Mouse (Mus musculus): ENCODE data around the gene Lrrc27. TPM values are rescaled to one million over a fixed set of nuclear protein-coding genes. Genes with fewer than 3 reads are reported as not detected.

The Lrrc27 gene
- polyA plus RNA-seq, 1 experiment from 2014 or later = 5.1 TPM

GRCm38 (mm10) chr7:139228447-139229171, 15.8 kb downstream of the Lrrc27 start:
- Histone ChIP-seq H3K27ac (no peak overlapping the region), H3K9me3 (no peaks in the 10 kb centered on the region), H3K4me3 (replicated peaks) (no peak overlapping the region), H3K9ac (no peak overlapping the region), H3K27me3 (no peaks in the 10 kb centered on the region), H3K36me3 (replicated peaks) (no peaks in the 10 kb centered on the region), H3K4me1 (no peaks in the 10 kb centered on the region), H3K4me2 (no peak overlapping the region)
- no peak for ATAC-seq (ENCODE audit: low FRiP score)
- 81% methylated on average over 6 of the region's 6 CpGs for WGBS

GRCm38 (mm10) chr7:139229837-139230236, 17.0 kb downstream of the Lrrc27 start:
- no peak for ATAC-seq (ENCODE audit: low FRiP score)
- H3K4me1 ChIP-seq = peaks cover 12% of the 10 kb centered on the region
- no peak overlapping the region for H3K9ac ChIP-seq
- no peaks in the 10 kb centered on the region for H3K36me3 ChIP-seq (replicated peaks)
- no peaks in the 10 kb centered on the region for H3K9me3 ChIP-seq
- H3K4me3 ChIP-seq (replicated peaks) = no peak overlapping the region
- H3K4me2 ChIP-seq = no peak overlapping the region
- 90% methylated on average over 5 of the region's 5 CpGs for WGBS
- H3K27ac ChIP-seq = no peak overlapping the region
- H3K27me3 ChIP-seq = no peaks in the 10 kb centered on the region

GRCm38 (mm10) chr7:139230241-139230640, 17.5 kb downstream of the Lrrc27 start:
- Histone ChIP-seq H3K36me3 (replicated peaks) (no peaks in the 10 kb centered on the region), H3K27ac (no peak overlapping the region), H3K4me3 (replicated peaks) (no peak overlapping the region), H3K27me3 (no peaks in the 10 kb centered on the region), H3K4me1 (peaks cover 16% of the 10 kb centered on the region), H3K4me2 (no peak overlapping the region), H3K9me3 (no peaks in the 10 kb centered on the region), H3K9ac (no peak overlapping the region)
- no peak for ATAC-seq (ENCODE audit: low FRiP score)
- 86% methylated on average over 12 of the region's 12 CpGs for WGBS

- Histone ChIP-seq H3K9ac (no peak overlapping the region), H3K4me2 (no peak overlapping the region), H3K4me1 (peaks cover 16% of the 10 kb centered on the region), H3K27ac (no peak overlapping the region), H3K4me3 (replicated peaks) (no peak overlapping the region), H3K27me3 (peaks cover 21% of the 10 kb centered on the region), H3K36me3 (replicated peaks) (no peaks in the 10 kb centered on the region), H3K9me3 (no peaks in the 10 kb centered on the region)
- peak; percentile 82 for ATAC-seq (ENCODE audit: low FRiP score)
- WGBS = under 1% methylated on average over 7 of the region's 7 CpGs
Measured at GRCm38 (mm10) chr7:139233714-139234113, 20.9 kb downstream of the Lrrc27 start.

- Histone ChIP-seq H3K9me3 (no peaks in the 10 kb centered on the region), H3K4me3 (replicated peaks) (no peak overlapping the region), H3K27ac (no peak overlapping the region), H3K36me3 (replicated peaks) (no peaks in the 10 kb centered on the region), H3K9ac (no peak overlapping the region), H3K27me3 (peaks cover 25% of the 10 kb centered on the region), H3K4me2 (peak overlapping the region; percentile 21; the same call in 1 of the 2 replicates), H3K4me1 (peaks cover 16% of the 10 kb centered on the region)
- no peak; the same call in 1 of the 2 replicates for ATAC-seq (ENCODE audit: low FRiP score)
- WGBS = 11% methylated on average over 18 of the region's 18 CpGs
Measured at GRCm38 (mm10) chr7:139234426-139235188, 21.8 kb downstream of the Lrrc27 start.

- WGBS = 83% methylated on average over 11 of the region's 12 CpGs
- no peaks in the 10 kb centered on the region for H3K36me3 ChIP-seq (replicated peaks)
- no peak for ATAC-seq (ENCODE audit: low FRiP score)
- H3K9ac ChIP-seq = no peak overlapping the region
- no peak overlapping the region for H3K4me3 ChIP-seq (replicated peaks)
- no peaks in the 10 kb centered on the region for H3K9me3 ChIP-seq
- H3K4me2 ChIP-seq = no peak overlapping the region
- peaks cover 16% of the 10 kb centered on the region for H3K4me1 ChIP-seq
- H3K27me3 ChIP-seq = peaks cover 25% of the 10 kb centered on the region
- H3K27ac ChIP-seq = no peak overlapping the region
Measured at GRCm38 (mm10) chr7:139235651-139236358, 23.0 kb downstream of the Lrrc27 start.

- no peak overlapping the region for H3K4me3 ChIP-seq (replicated peaks)
- no peak overlapping the region for H3K9ac ChIP-seq
- peaks cover 8% of the 10 kb centered on the region for H3K4me1 ChIP-seq
- peaks cover 34% of the 10 kb centered on the region for H3K27me3 ChIP-seq
- no peak for ATAC-seq (ENCODE audit: low FRiP score)
- H3K36me3 ChIP-seq (replicated peaks) = no peaks in the 10 kb centered on the region
- no peak overlapping the region for H3K27ac ChIP-seq
- 83% methylated on average over 3 of the region's 3 CpGs for WGBS
- H3K4me2 ChIP-seq = no peak overlapping the region
- no peaks in the 10 kb centered on the region for H3K9me3 ChIP-seq
Measured at GRCm38 (mm10) chr7:139239432-139239831, 26.6 kb downstream of the Lrrc27 start.

GRCm38 (mm10) chr7:139246086-139246485, 33.3 kb downstream of the Lrrc27 start:
- Histone ChIP-seq H3K36me3 (replicated peaks) (no peaks in the 10 kb centered on the region), H3K27ac (no peak overlapping the region), H3K9me3 (no peaks in the 10 kb centered on the region), H3K4me1 (peaks cover 28% of the 10 kb centered on the region), H3K27me3 (peaks cover 61% of the 10 kb centered on the region), H3K4me2 (no peak overlapping the region), H3K9ac (no peak overlapping the region), H3K4me3 (replicated peaks) (no peak overlapping the region)
- no peak for ATAC-seq (ENCODE audit: low FRiP score)
- WGBS = 81% methylated on average over 5 of the region's 5 CpGs

GRCm38 (mm10) chr7:139246931-139247880, 34.4 kb downstream of the Lrrc27 start:
- Histone ChIP-seq H3K27me3 (peaks cover 65% of the 10 kb centered on the region), H3K9me3 (no peaks in the 10 kb centered on the region), H3K4me3 (replicated peaks) (peak overlapping the region; percentile 64)

GRCm38 (mm10) chr7:139247881-139248614, 35.3 kb downstream of the Lrrc27 start, which contains the start of gene Pwwp2b:
Pwwp2b (plus strand) TSS chr7:139248482.
- no peak within 1 kb of the TSS for H3K27ac ChIP-seq
- under 1% methylated on average over 70 of the region's 72 CpGs for WGBS
- H3K4me2 ChIP-seq = peak within 1 kb of the TSS; percentile 96
- H3K27me3 ChIP-seq = peaks cover 63% of the 10 kb centered on the region
- peak within 1 kb of the TSS; percentile 67 for H3K9ac ChIP-seq
- no peaks in the 10 kb centered on the region for H3K9me3 ChIP-seq
- peak within 1 kb of the TSS; percentile 64 for H3K4me3 ChIP-seq (replicated peaks)
- no peaks in the 10 kb centered on the region for H3K36me3 ChIP-seq (replicated peaks)
- peak; percentile 88 for ATAC-seq (ENCODE audit: low FRiP score)
- peaks cover 36% of the 10 kb centered on the region for H3K4me1 ChIP-seq

More at GRCm38 (mm10) chr7:139246931-139247880, 34.4 kb downstream of the Lrrc27 start:
- peak overlapping the region; percentile 96 for H3K4me2 ChIP-seq
- H3K36me3 ChIP-seq (replicated peaks) = no peaks in the 10 kb centered on the region
- peak overlapping the region; percentile 67 for H3K9ac ChIP-seq
- WGBS = 4% methylated on average over 38 of the region's 38 CpGs
- ATAC-seq (ENCODE audit: low FRiP score) = peak; percentile 42
- H3K4me1 ChIP-seq = peaks cover 35% of the 10 kb centered on the region
- H3K27ac ChIP-seq = no peak overlapping the region
